Mouse (Mus musculus): Measurements from ENCODE around the gene Adgrg2. TPM values are rescaled to one million over a fixed set of nuclear protein-coding genes. Genes with fewer than 3 reads are reported as not detected.

Gene Adgrg2
- polyA plus RNA-seq, 1 experiment from 2014 or later, result 1.4 TPM

DNA sequence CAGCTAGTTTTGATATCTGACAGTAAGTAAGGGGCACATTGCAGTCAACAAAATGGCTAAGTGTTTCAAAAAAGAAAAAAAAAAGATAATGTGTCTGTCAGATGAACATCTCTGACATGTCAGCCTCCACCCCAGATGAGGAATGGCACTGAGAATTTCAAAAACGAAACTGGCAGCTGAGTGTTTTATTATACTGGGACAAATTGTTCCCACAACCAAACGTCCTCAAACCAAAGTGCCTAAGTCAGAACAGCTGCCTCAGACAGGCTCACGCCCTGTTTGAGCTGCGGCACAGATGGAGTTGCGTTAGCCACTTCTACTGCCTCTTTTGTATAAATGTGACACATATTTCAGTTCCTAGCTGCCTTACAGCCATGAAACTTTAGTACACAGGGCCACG lies 104.4 kb downstream of the Adgrg2 start:
- no peak for ATAC-seq (ENCODE audit: low FRiP score, low TSS enrichment)
- Histone ChIP-seq H3K27ac (ENCODE audit: low read length) (no peak overlapping the region), H3K4me1 (ENCODE audit: insufficient read depth, low read length) (no peaks in the 10 kb centered on the region), H3K4me3 (ENCODE audit: low read length) (no peak overlapping the region), H3K4me2 (replicated peaks; ENCODE audit: low read depth, low read length) (no peak overlapping the region), H3K36me3 (ENCODE audit: insufficient read depth, low read length) (no peaks in the 10 kb centered on the region), H3K9ac (replicated peaks; ENCODE audit: low read length) (no peak overlapping the region), H3K9me3 (ENCODE audit: low read length) (no peaks in the 10 kb centered on the region), H3K27me3 (ENCODE audit: insufficient read depth, low read length) (peaks cover 32% of the 10 kb centered on the region; the same call in 1 of the 2 replicates)
- 76% methylated on average over 6 of the region's 6 CpGs for WGBS

- Histone ChIP-seq H3K27me3 (ENCODE audit: insufficient read depth, low read length) (peaks cover 25% of the 10 kb centered on the region; the same call in 1 of the 2 replicates), H3K4me1 (ENCODE audit: insufficient read depth, low read length) (no peaks in the 10 kb centered on the region), H3K36me3 (ENCODE audit: insufficient read depth, low read length) (no peaks in the 10 kb centered on the region), H3K9ac (replicated peaks; ENCODE audit: low read length) (no peak overlapping the region), H3K27ac (ENCODE audit: low read length) (no peak overlapping the region), H3K9me3 (ENCODE audit: low read length) (no peaks in the 10 kb centered on the region), H3K4me3 (ENCODE audit: low read length) (no peak overlapping the region), H3K4me2 (replicated peaks; ENCODE audit: low read depth, low read length) (no peak overlapping the region)
- ATAC-seq (ENCODE audit: low FRiP score, low TSS enrichment), result no peak
- WGBS, result 75% methylated on average over 5 of the region's 5 CpGs
Observed at GRCm38 (mm10) chrX:160496473-160496872, 106.0 kb downstream of the Adgrg2 start.

DNA sequence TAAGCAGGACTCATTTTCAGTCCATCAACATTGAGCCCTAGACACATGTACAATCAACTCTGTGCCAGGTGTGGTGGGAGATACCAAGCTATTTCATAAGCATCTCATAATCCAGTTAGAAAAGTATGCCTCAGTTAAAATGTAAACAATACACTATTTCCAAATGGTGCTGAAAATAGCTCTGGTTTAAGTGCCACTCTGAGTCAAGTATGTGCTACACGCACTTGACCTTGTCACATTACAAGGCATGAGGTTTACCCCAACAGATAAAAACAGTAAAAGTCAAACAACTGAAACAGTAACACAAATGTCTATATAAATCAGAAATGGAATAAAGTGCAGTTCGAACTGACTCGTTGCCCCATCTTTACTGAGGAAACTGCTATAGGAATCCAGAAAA lies 110.6 kb downstream of the Adgrg2 start:
- no peak overlapping the region for H3K27ac ChIP-seq (ENCODE audit: low read length)
- H3K4me2 ChIP-seq (replicated peaks; ENCODE audit: low read depth, low read length), result no peak overlapping the region
- ATAC-seq (ENCODE audit: low FRiP score, low TSS enrichment), result no peak
- peaks cover 16% of the 10 kb centered on the region; the same call in 1 of the 2 replicates for H3K27me3 ChIP-seq (ENCODE audit: insufficient read depth, low read length)
- peaks cover 6% of the 10 kb centered on the region; the same call in 1 of the 2 replicates for H3K4me1 ChIP-seq (ENCODE audit: insufficient read depth, low read length)
- no peak overlapping the region for H3K4me3 ChIP-seq (ENCODE audit: low read length)
- no peaks in the 10 kb centered on the region for H3K9me3 ChIP-seq (ENCODE audit: low read length)
- H3K9ac ChIP-seq (replicated peaks; ENCODE audit: low read length), result no peak overlapping the region
- WGBS, result 92% methylated on average over 3 of the region's 3 CpGs
- H3K36me3 ChIP-seq (ENCODE audit: insufficient read depth, low read length), result no peaks in the 10 kb centered on the region

DNA sequence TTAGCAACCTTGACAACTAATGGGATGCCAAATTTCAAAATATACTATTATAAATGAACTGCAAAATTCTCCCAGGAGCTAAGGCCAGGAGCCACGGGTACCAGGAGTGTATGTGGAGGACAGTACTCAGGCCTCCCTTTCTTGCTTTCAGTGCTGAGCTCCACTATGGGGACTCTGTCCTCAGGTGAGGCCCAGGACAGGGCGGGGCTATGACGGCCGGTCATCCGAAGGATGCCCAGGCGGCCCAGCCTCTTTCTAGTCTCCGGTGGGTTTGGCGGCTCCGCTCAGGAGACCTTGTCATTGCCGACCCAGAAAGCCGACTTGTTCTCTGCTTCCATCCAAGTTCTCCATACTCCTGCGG lies 111.2 kb downstream of the Adgrg2 start:
- no peaks in the 10 kb centered on the region for H3K36me3 ChIP-seq (ENCODE audit: insufficient read depth, low read length)
- H3K4me2 ChIP-seq (replicated peaks; ENCODE audit: low read depth, low read length), result peak overlapping the region; percentile 47
- H3K9ac ChIP-seq (replicated peaks; ENCODE audit: low read length), result peak overlapping the region; percentile 72
- peak; percentile 90 for ATAC-seq (ENCODE audit: low FRiP score, low TSS enrichment)
- H3K27ac ChIP-seq (ENCODE audit: low read length), result peak overlapping the region; percentile 92; the same call in 1 of the 2 replicates
- H3K9me3 ChIP-seq (ENCODE audit: low read length), result no peaks in the 10 kb centered on the region
- H3K4me3 ChIP-seq (ENCODE audit: low read length), result peak overlapping the region; percentile 66
- WGBS, result 16% methylated on average over 12 of the region's 12 CpGs
- H3K27me3 ChIP-seq (ENCODE audit: insufficient read depth, low read length), result peaks cover 13% of the 10 kb centered on the region; the same call in 1 of the 2 replicates
- peaks cover 6% of the 10 kb centered on the region; the same call in 1 of the 2 replicates for H3K4me1 ChIP-seq (ENCODE audit: insufficient read depth, low read length)

DNA sequence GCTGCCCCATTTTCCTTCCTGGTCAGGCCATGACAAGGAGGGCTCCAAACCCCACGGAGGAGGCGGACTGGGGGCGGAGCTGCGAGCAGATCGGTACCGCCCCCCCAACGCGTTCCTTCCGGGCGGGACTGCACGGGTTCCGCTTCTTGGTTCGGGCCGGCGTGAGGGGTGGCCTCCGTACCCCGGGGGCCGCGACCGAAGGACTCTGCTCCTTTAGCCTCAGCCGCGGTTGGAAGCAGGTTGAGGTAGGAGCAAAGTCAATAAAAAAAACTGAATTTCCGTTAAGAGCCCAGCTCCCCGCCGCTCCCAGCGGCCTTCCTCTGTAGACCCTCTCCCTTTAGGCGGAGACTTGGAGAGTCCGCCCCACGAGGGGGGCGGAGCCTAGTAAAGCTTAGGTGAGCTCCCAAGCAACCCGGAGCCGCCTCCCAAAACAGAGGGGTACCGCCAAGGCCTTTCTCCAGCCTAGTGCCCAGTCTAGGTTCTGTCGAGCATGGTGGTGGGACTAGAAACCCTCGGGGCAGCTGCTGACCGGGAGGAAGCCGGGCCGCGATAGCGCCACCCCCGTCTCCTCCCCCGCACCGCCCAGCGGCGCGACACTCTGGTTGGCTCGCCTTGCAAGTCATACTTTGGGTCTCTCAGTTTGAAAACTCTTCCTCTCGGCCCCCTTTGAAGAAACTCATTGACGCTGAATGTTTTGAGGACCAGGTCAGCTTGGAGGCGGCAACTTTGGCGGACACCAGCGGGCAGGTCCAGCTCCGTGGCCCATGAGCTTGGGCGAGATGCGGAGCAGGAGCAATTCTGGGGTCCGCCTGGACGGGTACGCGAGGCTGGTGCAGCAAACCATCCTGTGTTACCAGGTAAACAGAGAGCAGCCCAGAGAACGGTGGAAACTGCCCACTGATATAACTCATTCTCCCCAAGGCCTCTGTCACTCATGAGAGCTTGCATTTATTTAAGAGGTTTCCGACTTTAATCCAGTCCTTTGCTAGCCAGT lies 111.9 kb downstream of the Adgrg2 start, which contains the start of gene Phka2:
Gene Phka2, plus strand, starts transcription at position 119 of the 994 bp plus-strand sequence.
- peaks cover 6% of the 10 kb centered on the region; the same call in 1 of the 2 replicates for H3K4me1 ChIP-seq (ENCODE audit: insufficient read depth, low read length)
- no peaks in the 10 kb centered on the region for H3K9me3 ChIP-seq (ENCODE audit: low read length)
- 19% methylated on average over 61 of the region's 61 CpGs for WGBS
- H3K27ac ChIP-seq (ENCODE audit: low read length), result peak within 1 kb of the TSS; percentile 92
- H3K4me2 ChIP-seq (replicated peaks; ENCODE audit: low read depth, low read length), result peak within 1 kb of the TSS; percentile 59
- H3K4me3 ChIP-seq (ENCODE audit: low read length), result peak within 1 kb of the TSS; percentile 66
- ATAC-seq (ENCODE audit: low FRiP score, low TSS enrichment), result peak; percentile 98
- H3K36me3 ChIP-seq (ENCODE audit: insufficient read depth, low read length), result no peaks in the 10 kb centered on the region
- H3K27me3 ChIP-seq (ENCODE audit: insufficient read depth, low read length), result peaks cover 9% of the 10 kb centered on the region; the same call in 1 of the 2 replicates
- H3K9ac ChIP-seq (replicated peaks; ENCODE audit: low read length), result peak within 1 kb of the TSS; percentile 72

DNA sequence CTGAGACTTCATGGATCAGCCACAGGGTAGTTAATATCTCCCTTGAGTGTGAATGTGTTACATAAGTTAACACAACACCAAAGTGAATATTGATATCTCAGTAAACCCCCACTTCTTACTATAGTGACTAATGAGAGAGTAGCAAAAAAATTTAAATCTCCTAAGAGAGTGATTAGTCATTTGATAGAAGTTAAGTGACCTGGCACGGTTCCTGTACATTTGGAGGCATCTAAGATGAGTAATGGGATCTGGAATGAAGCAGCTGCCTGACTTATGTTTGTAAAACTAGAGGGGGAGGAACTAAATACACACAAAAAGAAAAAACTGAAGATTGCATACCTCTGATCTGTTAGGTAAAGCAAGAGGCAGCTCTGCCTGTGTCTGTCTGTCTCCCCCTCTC lies 118.6 kb downstream of the Adgrg2 start:
- no peak overlapping the region for H3K27ac ChIP-seq (ENCODE audit: low read length)
- no peak overlapping the region for H3K4me2 ChIP-seq (replicated peaks; ENCODE audit: low read depth, low read length)
- ATAC-seq (ENCODE audit: low FRiP score, low TSS enrichment), result no peak
- H3K4me3 ChIP-seq (ENCODE audit: low read length), result no peak overlapping the region
- H3K9me3 ChIP-seq (ENCODE audit: low read length), result no peaks in the 10 kb centered on the region
- no peak overlapping the region for H3K9ac ChIP-seq (replicated peaks; ENCODE audit: low read length)
- H3K4me1 ChIP-seq (ENCODE audit: insufficient read depth, low read length), result no peaks in the 10 kb centered on the region
- no peaks in the 10 kb centered on the region for H3K36me3 ChIP-seq (ENCODE audit: insufficient read depth, low read length)
- WGBS, result 47% methylated on average over 1 of the region's 1 CpGs
- peaks cover 9% of the 10 kb centered on the region; the same call in 1 of the 2 replicates for H3K27me3 ChIP-seq (ENCODE audit: insufficient read depth, low read length)

- no peaks in the 10 kb centered on the region for H3K9me3 ChIP-seq (ENCODE audit: low read length)
- peaks cover 9% of the 10 kb centered on the region; the same call in 1 of the 2 replicates for H3K27me3 ChIP-seq (ENCODE audit: insufficient read depth, low read length)
- H3K4me2 ChIP-seq (replicated peaks; ENCODE audit: low read depth, low read length), result no peak overlapping the region
- H3K9ac ChIP-seq (replicated peaks; ENCODE audit: low read length), result no peak overlapping the region
- ATAC-seq (ENCODE audit: low FRiP score, low TSS enrichment), result no peak
- H3K4me1 ChIP-seq (ENCODE audit: insufficient read depth, low read length), result no peaks in the 10 kb centered on the region
- H3K27ac ChIP-seq (ENCODE audit: low read length), result no peak overlapping the region
- WGBS, result 70% methylated on average over 2 of the region's 2 CpGs
- H3K36me3 ChIP-seq (ENCODE audit: insufficient read depth, low read length), result no peaks in the 10 kb centered on the region
- no peak overlapping the region for H3K4me3 ChIP-seq (ENCODE audit: low read length)
Observed at GRCm38 (mm10) chrX:160510197-160510596, 119.7 kb downstream of the Adgrg2 start.

GRCm38 (mm10) chrX:160516027-160516426 lies 125.5 kb downstream of the Adgrg2 start:
- Histone ChIP-seq H3K36me3 (ENCODE audit: insufficient read depth, low read length) (no peaks in the 10 kb centered on the region), H3K27me3 (ENCODE audit: insufficient read depth, low read length) (peaks cover 9% of the 10 kb centered on the region; the same call in 1 of the 2 replicates), H3K4me1 (ENCODE audit: insufficient read depth, low read length) (no peaks in the 10 kb centered on the region), H3K9me3 (ENCODE audit: low read length) (no peaks in the 10 kb centered on the region), H3K9ac (replicated peaks; ENCODE audit: low read length) (no peak overlapping the region), H3K4me2 (replicated peaks; ENCODE audit: low read depth, low read length) (no peak overlapping the region), H3K4me3 (ENCODE audit: low read length) (no peak overlapping the region), H3K27ac (ENCODE audit: low read length) (no peak overlapping the region)
- ATAC-seq (ENCODE audit: low FRiP score, low TSS enrichment), result no peak

DNA sequence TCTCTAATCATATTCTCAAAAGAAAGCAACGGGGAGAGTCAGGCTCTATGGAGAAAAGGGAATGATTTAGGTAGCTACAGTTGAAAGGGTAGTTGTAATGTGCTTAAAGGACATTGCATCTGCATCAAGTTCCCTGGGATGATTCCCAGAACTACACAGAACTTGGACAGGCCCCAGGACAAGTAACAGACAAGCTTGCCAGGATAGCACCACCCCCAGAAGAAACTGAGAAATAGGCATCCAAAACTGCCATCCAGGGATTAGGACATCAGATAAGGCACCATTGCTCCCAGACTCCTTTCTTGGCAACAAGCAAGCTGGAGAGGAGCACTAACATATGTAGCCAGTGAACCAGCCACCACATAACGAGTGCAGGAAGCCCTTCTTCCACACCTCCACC lies 152.3 kb downstream of the Adgrg2 start:
- ATAC-seq (ENCODE audit: low FRiP score, low TSS enrichment), result no peak
- 52% methylated on average over 2 of the region's 2 CpGs for WGBS
- Histone ChIP-seq H3K4me1 (ENCODE audit: insufficient read depth, low read length) (no peaks in the 10 kb centered on the region), H3K36me3 (ENCODE audit: insufficient read depth, low read length) (peaks cover 3% of the 10 kb centered on the region; the same call in 1 of the 2 replicates), H3K4me3 (ENCODE audit: low read length) (no peak overlapping the region), H3K27me3 (ENCODE audit: insufficient read depth, low read length) (peaks cover 3% of the 10 kb centered on the region; the same call in 1 of the 2 replicates), H3K4me2 (replicated peaks; ENCODE audit: low read depth, low read length) (no peak overlapping the region), H3K9ac (replicated peaks; ENCODE audit: low read length) (no peak overlapping the region), H3K27ac (ENCODE audit: low read length) (no peak overlapping the region), H3K9me3 (ENCODE audit: low read length) (no peaks in the 10 kb centered on the region)

All from kidney, embryonic 16.5 days (tissue).